Mouse (Mus musculus): ENCODE measurements at regions not wholly inside any gene's neighbourhood (a gene's known extent, or its start where the extent isn't known, plus 50 kb on each side); places are given as distances from the start of the nearest gene placed in this dataset.

GRCm38 (mm10) chr1:95718794-95719193, 51.4 kb upstream of the St8sia4 start:
- 96% methylated on average over 1 of the region's 1 CpGs for WGBS
- Histone ChIP-seq H3K4me1 (ENCODE audit: control insufficient read depth, insufficient read depth, low read length) (no peaks in the 10 kb centered on the region), H3K4me3 (replicated peaks; ENCODE audit: insufficient read depth, low read depth, low read length) (no peak overlapping the region), H3K27me3 (ENCODE audit: control insufficient read depth, insufficient read depth, low read length) (no peaks in the 10 kb centered on the region), H3K27ac (ENCODE audit: insufficient read depth, low read length) (no peak overlapping the region)
- DNase-seq, result no peak
- TF ChIP-seq POLR2A (IDR thresholded peaks at IDR 0.05; ENCODE audit: borderline replicate concordance, insufficient read depth, low read length), result no peak
